Mouse (Mus musculus) c-Kit-negative CD71-positive TER-119-positive erythroid progenitor cells, embryonic 14.5 days (primary cell): Measurements from ENCODE around the gene Ano7.
"Not testable (repeated sequence)": the region's sequence is repeated elsewhere in the genome, so short reads cannot be mapped to it uniquely, and the experiment has no call there.

Source experiments
- DNase-seq: peaks from one replicate; pipeline ENCODE4 v3.0.0-alpha.2; 2013; ENCODE audit warnings: low read depth, low spot score

The Ano7 gene

DNA sequence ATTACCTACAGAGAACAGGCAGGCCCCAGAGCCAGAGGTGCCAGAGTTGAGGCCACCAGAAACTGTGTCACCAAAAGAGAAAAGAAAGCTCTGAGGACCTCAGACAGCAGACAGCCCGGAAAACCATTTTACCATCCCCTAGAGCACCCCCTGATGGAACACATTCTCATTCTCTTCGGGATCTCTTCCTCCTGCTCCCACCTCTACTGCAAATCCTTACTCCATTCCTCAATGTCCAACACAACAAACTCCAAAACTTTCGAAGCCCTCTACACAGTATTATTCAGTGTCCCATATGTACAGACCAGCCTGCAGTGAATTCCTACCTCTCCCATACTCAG, 72.1 kb downstream of the Ano7 start:
- no peak for DNase-seq

DNA sequence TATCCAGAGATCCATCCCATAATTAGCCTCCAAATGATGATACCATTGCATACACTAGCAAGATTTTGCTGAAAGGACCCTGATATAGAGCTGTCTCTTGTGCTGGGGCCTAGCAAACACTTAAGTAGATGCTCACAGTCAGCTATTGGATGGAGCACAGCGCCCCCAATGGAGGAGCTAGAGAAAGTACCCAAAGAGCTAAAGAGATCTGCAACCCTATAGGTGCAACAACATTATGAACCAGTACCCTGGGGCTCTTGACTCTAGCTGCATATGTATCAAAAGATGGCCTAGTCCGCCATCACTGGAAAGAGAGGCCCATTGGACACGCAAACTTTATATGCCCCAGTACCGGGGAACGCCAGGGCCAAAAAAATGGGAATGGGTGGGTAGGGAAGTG, 76.4 kb downstream of the Ano7 start:
- DNase-seq: not testable (repeated sequence)

DNA sequence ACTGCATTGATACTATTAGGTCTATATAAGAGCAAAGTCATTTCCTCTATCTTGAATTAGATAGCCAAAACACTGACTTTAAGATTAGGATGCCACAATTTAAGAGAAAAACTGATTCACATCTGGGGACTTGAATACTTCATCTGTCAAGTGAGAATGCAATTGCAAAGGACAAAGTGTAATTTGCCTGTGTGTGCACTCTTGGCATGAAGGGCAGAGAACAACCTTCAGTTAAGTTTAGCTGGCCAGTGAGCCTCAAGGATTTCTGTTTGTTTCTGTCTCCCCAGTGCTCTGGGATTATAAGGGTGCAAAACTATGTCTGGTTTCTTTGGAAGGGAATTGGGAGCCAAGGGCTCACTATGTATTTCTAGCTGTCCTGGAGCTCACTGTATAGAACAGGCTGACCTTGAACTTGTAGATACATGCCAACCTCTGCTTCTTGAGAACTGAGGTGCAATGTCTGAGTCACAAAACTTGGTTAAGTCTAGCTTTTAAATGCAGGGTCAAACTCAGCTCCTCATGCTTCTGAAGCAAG, 80.1 kb downstream of the Ano7 start:
- no peak for DNase-seq
